Mouse (Mus musculus) embryonic fibroblast, embryonic 13.5 days (primary cell): ENCODE results near the gene 4933434E20Rik.

Source experiments
- CTCF ChIP-seq: IDR thresholded peaks from 2 replicates; pipeline ENCODE4 v1.5.1; 2011; ENCODE audit warnings: mild to moderate bottlenecking, control low read depth, low read length, moderate library complexity, borderline replicate concordance; ENCODE audit not compliant: insufficient read depth
- POLR2A ChIP-seq: IDR thresholded peaks from 2 replicates; pipeline ENCODE4 v1.6.1; 2011; ENCODE audit warnings: low read depth, mild to moderate bottlenecking, control low read depth, low read length, moderate library complexity

- TF ChIP-seq CTCF (no peak), POLR2A (no peak)
Measured at GRCm38 (mm10) chr3:90086068-90086467, 34.6 kb downstream of the 4933434E20Rik start.
